Mouse (Mus musculus) adrenal gland, adult 18-20 months (tissue): ENCODE measurements at regions not wholly inside any gene's neighbourhood (a gene's known extent, or its start where the extent isn't known, plus 50 kb on each side); places are given as distances from the start of the nearest gene placed in this dataset.

Experiments used
- DNase-seq, 2 experiments: peaks; one replicate each; pipeline ENCODE4 v3.0.0; 2021 to 2022; ENCODE audit warnings: low spot score in 2 of 2

- DNase-seq, result no peak
These were observed 64.1 kb upstream of the Zmiz1 start for GRCm38 (mm10) chr14:25394931-25395330.

- DNase-seq, result peak; percentile 47 to 51
These were observed 61.9 kb upstream of the Zmiz1 start for GRCm38 (mm10) chr14:25396990-25397531.

- no peak for DNase-seq
These were observed 61.2 kb upstream of the Zmiz1 start for GRCm38 (mm10) chr14:25397751-25398150.

GRCm38 (mm10) chr14:25398745-25399144 is 60.2 kb upstream of the Zmiz1 start:
- no peak for DNase-seq

- no peak for DNase-seq
These were observed 59.7 kb upstream of the Zmiz1 start for GRCm38 (mm10) chr14:25399286-25399685.

- DNase-seq, result no peak
These were observed 57.7 kb upstream of the Zmiz1 start for GRCm38 (mm10) chr14:25401104-25401963.

GRCm38 (mm10) chr14:25402409-25402808 is 56.6 kb upstream of the Zmiz1 start:
- DNase-seq, result no peak

GRCm38 (mm10) chr14:25405191-25405590 is 53.8 kb upstream of the Zmiz1 start:
- DNase-seq, result peak in 1 of 2 experiments; percentile 40

- no peak for DNase-seq
These were observed 52.9 kb upstream of the Zmiz1 start for GRCm38 (mm10) chr14:25406059-25406458.

GRCm38 (mm10) chr14:25406613-25407012 is 52.4 kb upstream of the Zmiz1 start:
- no peak for DNase-seq

- DNase-seq, result no peak
These were observed 51.9 kb upstream of the Zmiz1 start for GRCm38 (mm10) chr14:25407111-25407510.
